Mouse (Mus musculus): ENCODE measurements at regions not wholly inside any gene's neighbourhood (a gene's known extent, or its start where the extent isn't known, plus 50 kb on each side); places are given as distances from the start of the nearest gene placed in this dataset.

- no peak overlapping the region for H3K4me2 ChIP-seq (ENCODE audit: low read depth)
- TF ChIP-seq CTCF (IDR thresholded peaks at IDR 0.05; ENCODE audit: low read depth) (no peak), EP300 (IDR thresholded peaks at IDR 0.05; ENCODE audit: low read depth) (no peak)
- H3K27ac ChIP-seq, result no peak overlapping the region
- H3K9me3 ChIP-seq (ENCODE audit: control insufficient read depth, low read length), result no peaks in the 10 kb centered on the region
- WGBS (ENCODE audit: insufficient replicate concordance), result 30% methylated on average over 8 of the region's 8 CpGs
- H3K27me3 ChIP-seq (ENCODE audit: control insufficient read depth, insufficient read depth, low read length), result no peaks in the 10 kb centered on the region
- H3K36me3 ChIP-seq (replicated peaks; ENCODE audit: control insufficient read depth, insufficient read depth, low read depth), result no peaks in the 10 kb centered on the region
- no peaks in the 10 kb centered on the region for H3K4me1 ChIP-seq (replicated peaks; ENCODE audit: control insufficient read depth in 2 of 2, insufficient read depth in 2 of 2, low read length in 1 of 2)
- H3K9ac ChIP-seq (replicated peaks), result no peak overlapping the region
- no peak for DNase-seq (ENCODE audit: low read depth in 3 of 3, low spot score in 3 of 3)
- no peak for ATAC-seq (ENCODE audit: insufficient read depth)
- no peak overlapping the region for H3K4me3 ChIP-seq (ENCODE audit: insufficient read depth in 1 of 2, low read depth in 2 of 2, low read length in 2 of 2)
Observed at GRCm38 (mm10) chr16:9149209-9150135, 319.6 kb downstream of the 1810013L24Rik start.

- no peak for ATAC-seq (ENCODE audit: insufficient read depth)
- Histone ChIP-seq H3K27me3 (ENCODE audit: control insufficient read depth, insufficient read depth, low read length) (no peaks in the 10 kb centered on the region), H3K9ac (replicated peaks) (no peak overlapping the region), H3K27ac (no peak overlapping the region), H3K4me1 (replicated peaks; ENCODE audit: control insufficient read depth in 2 of 2, insufficient read depth in 2 of 2, low read length in 1 of 2) (no peaks in the 10 kb centered on the region), H3K9me3 (ENCODE audit: control insufficient read depth, low read length) (no peaks in the 10 kb centered on the region), H3K4me3 (ENCODE audit: insufficient read depth in 1 of 2, low read depth in 2 of 2, low read length in 2 of 2) (no peak overlapping the region), H3K36me3 (replicated peaks; ENCODE audit: control insufficient read depth, insufficient read depth, low read depth) (no peaks in the 10 kb centered on the region), H3K4me2 (ENCODE audit: low read depth) (no peak overlapping the region)
- TF ChIP-seq EP300 (IDR thresholded peaks at IDR 0.05; ENCODE audit: low read depth), result no peak
- no peak for TF ChIP-seq CTCF (IDR thresholded peaks at IDR 0.05; ENCODE audit: low read depth)
- 61% methylated on average over 4 of the region's 4 CpGs for WGBS (ENCODE audit: insufficient replicate concordance)
- no peak for DNase-seq (ENCODE audit: low read depth in 3 of 3, low spot score in 3 of 3)
Observed at GRCm38 (mm10) chr16:9151936-9152335, 322.0 kb downstream of the 1810013L24Rik start.

GRCm38 (mm10) chr16:9153501-9153900 lies 323.6 kb downstream of the 1810013L24Rik start:
- Histone ChIP-seq H3K4me1 (replicated peaks; ENCODE audit: control insufficient read depth in 2 of 2, insufficient read depth in 2 of 2, low read length in 1 of 2) (no peaks in the 10 kb centered on the region), H3K27ac (no peak overlapping the region), H3K36me3 (replicated peaks; ENCODE audit: control insufficient read depth, insufficient read depth, low read depth) (no peaks in the 10 kb centered on the region), H3K9ac (replicated peaks) (no peak overlapping the region), H3K9me3 (ENCODE audit: control insufficient read depth, low read length) (no peaks in the 10 kb centered on the region), H3K4me3 (ENCODE audit: insufficient read depth in 1 of 2, low read depth in 2 of 2, low read length in 2 of 2) (no peak overlapping the region), H3K27me3 (ENCODE audit: control insufficient read depth, insufficient read depth, low read length) (no peaks in the 10 kb centered on the region), H3K4me2 (ENCODE audit: low read depth) (no peak overlapping the region)
- no peak for DNase-seq (ENCODE audit: low read depth in 3 of 3, low spot score in 3 of 3)
- no peak for TF ChIP-seq EP300 (IDR thresholded peaks at IDR 0.05; ENCODE audit: low read depth)
- WGBS (ENCODE audit: insufficient replicate concordance), result 59% methylated on average over 4 of the region's 4 CpGs
- no peak for ATAC-seq (ENCODE audit: insufficient read depth)

- WGBS (ENCODE audit: insufficient replicate concordance), result 54% methylated on average over 8 of the region's 8 CpGs
- TF ChIP-seq EP300 (IDR thresholded peaks at IDR 0.05; ENCODE audit: low read depth), result no peak
- TF ChIP-seq CTCF (IDR thresholded peaks at IDR 0.05; ENCODE audit: low read depth), result no peak
- Histone ChIP-seq H3K27me3 (ENCODE audit: control insufficient read depth, insufficient read depth, low read length) (no peaks in the 10 kb centered on the region), H3K9ac (replicated peaks) (no peak overlapping the region), H3K9me3 (ENCODE audit: control insufficient read depth, low read length) (no peaks in the 10 kb centered on the region), H3K36me3 (replicated peaks; ENCODE audit: control insufficient read depth, insufficient read depth, low read depth) (no peaks in the 10 kb centered on the region), H3K4me1 (replicated peaks; ENCODE audit: control insufficient read depth in 2 of 2, insufficient read depth in 2 of 2, low read length in 1 of 2) (no peaks in the 10 kb centered on the region), H3K4me3 (ENCODE audit: insufficient read depth in 1 of 2, low read depth in 2 of 2, low read length in 2 of 2) (no peak overlapping the region), H3K27ac (no peak overlapping the region), H3K4me2 (ENCODE audit: low read depth) (no peak overlapping the region)
- no peak for ATAC-seq (ENCODE audit: insufficient read depth)
- no peak for DNase-seq (ENCODE audit: low read depth in 3 of 3, low spot score in 3 of 3)
Observed at GRCm38 (mm10) chr16:9165763-9166310, 335.9 kb downstream of the 1810013L24Rik start.

GRCm38 (mm10) chr16:9176402-9176801 lies 346.5 kb downstream of the 1810013L24Rik start:
- Histone ChIP-seq H3K27ac (no peak overlapping the region), H3K4me3 (ENCODE audit: insufficient read depth in 1 of 2, low read depth in 2 of 2, low read length in 2 of 2) (no peak overlapping the region), H3K9me3 (ENCODE audit: control insufficient read depth, low read length) (no peaks in the 10 kb centered on the region), H3K4me1 (replicated peaks; ENCODE audit: control insufficient read depth in 2 of 2, insufficient read depth in 2 of 2, low read length in 1 of 2) (no peaks in the 10 kb centered on the region), H3K4me2 (ENCODE audit: low read depth) (no peak overlapping the region), H3K36me3 (replicated peaks; ENCODE audit: control insufficient read depth, insufficient read depth, low read depth) (no peaks in the 10 kb centered on the region), H3K27me3 (ENCODE audit: control insufficient read depth, insufficient read depth, low read length) (no peaks in the 10 kb centered on the region), H3K9ac (replicated peaks) (no peak overlapping the region)
- TF ChIP-seq CTCF (IDR thresholded peaks at IDR 0.05; ENCODE audit: low read depth) (no peak), EP300 (IDR thresholded peaks at IDR 0.05; ENCODE audit: low read depth) (no peak)
- ATAC-seq (ENCODE audit: insufficient read depth) (no peak), DNase-seq (ENCODE audit: low read depth in 3 of 3, low spot score in 3 of 3) (no peak)
- 34% methylated on average over 3 of the region's 3 CpGs for WGBS (ENCODE audit: insufficient replicate concordance)

Measured in liver, embryonic 14.5 days (tissue).